Mouse (Mus musculus) adrenal gland, postnatal 36 days (tissue): ENCODE measurements at regions not wholly inside any gene's neighbourhood (a gene's known extent, or its start where the extent isn't known, plus 50 kb on each side); places are given as distances from the start of the nearest gene placed in this dataset.

Experiments used
- DNase-seq, 2 experiments: peaks; one replicate each; pipeline ENCODE4 v3.0.0; 2021; ENCODE audit warnings: mixed read lengths in 1 of 2

GRCm38 (mm10) chr6:31218139-31218750 is 180.3 kb upstream of the Mkln1 start:
- peak; percentile 74 to 81 for DNase-seq

- DNase-seq: no peak
These were observed 179.7 kb upstream of the Mkln1 start for GRCm38 (mm10) chr6:31218880-31219279.

DNA sequence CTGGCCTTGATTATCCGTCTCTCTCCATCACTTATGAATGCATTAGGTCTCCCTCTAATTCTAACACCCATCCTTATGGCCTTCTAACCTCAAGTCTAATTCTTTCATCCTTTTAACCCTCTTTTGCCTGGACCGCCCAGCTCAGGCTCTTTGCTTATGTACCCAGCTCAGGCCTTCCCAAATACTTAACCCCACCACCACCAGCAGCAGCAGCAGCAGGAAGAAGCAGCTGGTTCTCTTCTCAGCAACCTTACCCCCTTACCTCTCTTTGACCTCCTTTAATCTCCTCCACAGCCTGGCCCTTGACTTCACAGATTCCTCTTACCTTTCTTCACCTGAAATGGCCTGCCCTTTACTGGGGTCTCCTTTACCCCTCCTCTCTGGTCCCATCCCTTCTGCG is 178.8 kb upstream of the Mkln1 start:
- DNase-seq: no peak

GRCm38 (mm10) chr6:31220184-31220931 is 178.2 kb upstream of the Mkln1 start:
- peak; percentile 87 to 90 for DNase-seq

- DNase-seq: no peak
These were observed 177.0 kb upstream of the Mkln1 start for GRCm38 (mm10) chr6:31221490-31221889.

DNA sequence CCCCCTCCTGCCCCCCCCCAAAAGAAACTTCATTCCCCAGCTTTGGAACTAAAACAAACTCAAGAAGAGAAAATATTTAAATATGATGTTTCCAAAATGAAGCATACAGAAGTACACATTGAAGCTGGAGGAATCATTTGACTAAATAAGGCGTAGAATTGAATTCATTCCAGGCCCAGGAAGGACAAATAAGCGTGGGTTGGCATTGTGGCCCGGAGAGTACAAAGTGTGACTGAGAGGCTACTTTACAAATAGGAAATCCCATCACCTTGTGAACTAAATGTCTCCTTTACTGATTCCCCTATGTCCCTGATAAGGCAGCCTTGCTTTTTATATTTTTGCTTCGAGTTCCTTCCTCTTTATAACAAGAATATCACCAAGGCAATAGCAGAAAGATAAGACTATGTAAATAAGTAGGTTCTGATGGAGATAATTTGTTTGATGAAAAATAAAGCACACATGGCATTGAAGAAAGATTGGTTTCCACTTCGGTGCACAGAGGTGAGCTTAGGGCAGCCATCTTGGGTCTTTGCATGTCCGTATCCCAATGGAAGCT is 176.4 kb upstream of the Mkln1 start:
- DNase-seq: peak; percentile 47 to 51

GRCm38 (mm10) chr6:31227406-31227805 is 171.1 kb upstream of the Mkln1 start:
- DNase-seq: no peak

- DNase-seq: no peak
These were observed 170.5 kb upstream of the Mkln1 start for GRCm38 (mm10) chr6:31228061-31228460.

DNA sequence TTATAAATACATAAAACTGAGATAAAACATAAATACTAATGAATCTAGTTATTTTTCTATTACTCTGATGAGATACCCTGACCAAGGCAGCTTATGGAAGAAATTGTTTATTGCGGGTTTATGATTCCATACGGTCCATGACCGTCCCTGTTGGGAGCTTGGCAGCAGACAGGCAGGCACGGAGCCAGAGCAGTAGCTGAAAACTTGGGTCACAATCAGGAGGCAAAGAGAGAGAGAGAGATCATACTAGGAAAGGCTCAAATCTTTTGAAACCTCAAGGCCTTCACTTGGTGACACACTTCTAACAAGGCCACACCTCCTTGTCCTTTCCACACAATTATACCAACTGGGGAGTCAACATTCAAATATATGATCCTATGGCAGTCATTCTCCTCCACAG is 166.7 kb upstream of the Mkln1 start:
- DNase-seq: peak; percentile 74 to 76

GRCm38 (mm10) chr6:31233252-31233993 is 165.1 kb upstream of the Mkln1 start:
- DNase-seq: peak; percentile 36 to 51

GRCm38 (mm10) chr6:31240051-31240450 is 158.5 kb upstream of the Mkln1 start:
- no peak for DNase-seq

GRCm38 (mm10) chr6:31250526-31250925 is 148.0 kb upstream of the Mkln1 start:
- DNase-seq: no peak

DNA sequence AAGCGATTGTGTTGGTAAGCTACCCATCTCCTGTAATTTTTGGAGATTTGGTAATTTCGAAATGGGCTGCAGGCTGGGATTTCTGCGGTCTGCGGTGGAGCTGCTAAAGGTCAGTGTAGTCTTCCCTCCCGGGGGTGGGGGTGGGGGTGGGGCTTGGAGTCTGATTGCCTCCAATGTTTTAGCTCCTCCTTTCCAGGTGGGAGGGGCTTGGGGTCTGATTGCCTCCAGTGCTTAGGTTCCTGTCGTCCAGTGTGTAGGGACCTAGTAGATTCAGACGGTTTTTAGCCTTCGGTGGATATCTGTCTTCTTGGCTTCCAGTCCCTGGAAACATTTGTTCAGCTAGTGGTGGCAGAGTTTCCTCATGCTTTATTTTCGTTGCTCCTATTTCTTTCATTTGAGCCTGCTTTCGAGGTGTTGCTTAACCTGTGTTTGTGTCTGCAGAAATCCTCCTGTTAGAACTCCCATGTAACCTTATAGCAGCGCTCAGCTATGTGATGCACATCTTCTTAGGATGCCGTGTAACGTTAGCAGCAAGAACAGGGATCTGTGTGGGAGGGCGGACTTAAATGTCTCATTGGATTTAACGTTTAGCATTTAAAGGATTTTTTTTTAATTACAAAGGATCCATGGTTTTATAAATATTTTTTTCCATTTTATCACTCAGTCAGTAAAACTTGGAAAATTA is 145.1 kb upstream of the Mkln1 start:
- DNase-seq: peak; percentile 65 to 79

- DNase-seq: peak; percentile 61 to 71
These were observed 137.7 kb upstream of the Mkln1 start for GRCm38 (mm10) chr6:31260645-31261345.

GRCm38 (mm10) chr6:31261797-31262540 is 136.6 kb upstream of the Mkln1 start:
- peak; percentile 46 for DNase-seq

GRCm38 (mm10) chr6:31262651-31263050 is 135.9 kb upstream of the Mkln1 start:
- no peak for DNase-seq

DNA sequence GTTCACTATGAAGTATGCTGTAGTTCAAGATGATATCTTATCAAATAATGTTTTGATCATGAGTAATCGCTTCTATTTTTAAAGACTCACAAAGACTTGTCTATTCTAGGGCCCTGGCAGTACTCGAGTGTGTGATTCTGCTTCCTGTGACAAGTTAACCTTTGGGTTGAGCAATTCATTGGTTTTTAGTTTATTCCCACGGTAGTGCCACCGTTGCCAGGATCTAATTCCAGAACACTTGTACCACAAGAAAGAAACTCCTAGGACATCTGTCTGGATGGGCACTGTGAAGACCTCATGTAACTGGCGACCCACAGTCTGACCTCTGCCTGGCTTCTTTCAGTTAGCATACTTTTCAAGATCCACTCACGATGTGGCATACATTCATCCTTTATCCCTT is 134.7 kb upstream of the Mkln1 start:
- DNase-seq: no peak

- no peak for DNase-seq
These were observed 132.0 kb upstream of the Mkln1 start for GRCm38 (mm10) chr6:31266441-31267040.

GRCm38 (mm10) chr6:31268057-31268456 is 130.5 kb upstream of the Mkln1 start:
- DNase-seq: no peak

GRCm38 (mm10) chr6:31273816-31274215 is 124.7 kb upstream of the Mkln1 start:
- no peak for DNase-seq
